Mouse (Mus musculus): ENCODE measurements around the gene 6030408B16Rik.
A peak's percentile ranks its signal among the peaks of the same experiment; 100 is the strongest.
"Not testable (repeated sequence)": the region's sequence is repeated elsewhere in the genome, so short reads cannot be mapped to it uniquely, and the experiment has no call there.

The 6030408B16Rik gene

DNA sequence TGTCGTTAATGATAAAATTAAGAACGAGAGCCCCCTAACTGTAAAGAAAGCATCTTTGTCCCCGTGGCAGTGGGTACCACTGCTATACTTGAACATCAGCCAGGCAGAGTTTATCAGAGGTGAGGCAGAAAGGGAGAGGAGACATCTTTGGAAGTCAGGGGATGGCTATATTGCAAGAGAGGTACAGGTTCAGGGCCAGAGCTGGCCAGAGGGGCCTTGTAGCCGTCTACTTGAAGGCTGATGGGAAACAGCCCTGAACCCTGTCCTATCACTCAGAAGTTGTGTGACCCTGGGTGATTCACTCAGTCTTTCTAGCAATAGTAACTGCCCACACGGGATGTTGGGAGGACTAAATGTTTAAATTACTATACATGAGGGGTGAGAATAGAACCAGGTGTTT is 28.1 kb downstream of the 6030408B16Rik start:
- DNase-seq (ENCODE audit: low spot score) = no peak

DNA sequence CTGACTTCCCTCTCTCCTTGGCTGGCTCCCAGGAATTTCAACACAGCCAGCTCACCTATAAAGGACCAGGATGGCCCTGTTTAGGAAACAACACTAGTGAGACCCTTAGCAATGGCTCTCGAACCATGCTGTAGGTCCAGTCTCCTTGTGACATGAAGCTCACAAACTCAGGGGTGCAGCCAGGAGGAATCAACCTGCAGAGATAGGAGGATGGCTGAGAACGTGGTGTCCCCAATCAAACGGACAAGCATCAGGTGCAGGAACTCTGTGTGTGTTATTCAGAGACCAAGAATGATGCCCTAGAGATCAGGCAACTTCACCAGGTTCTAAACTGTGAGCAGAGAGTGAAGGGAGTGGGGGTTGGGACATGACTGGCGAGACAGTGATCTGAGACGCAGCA is 29.1 kb downstream of the 6030408B16Rik start:
- no peak for DNase-seq (ENCODE audit: low spot score)

DNA sequence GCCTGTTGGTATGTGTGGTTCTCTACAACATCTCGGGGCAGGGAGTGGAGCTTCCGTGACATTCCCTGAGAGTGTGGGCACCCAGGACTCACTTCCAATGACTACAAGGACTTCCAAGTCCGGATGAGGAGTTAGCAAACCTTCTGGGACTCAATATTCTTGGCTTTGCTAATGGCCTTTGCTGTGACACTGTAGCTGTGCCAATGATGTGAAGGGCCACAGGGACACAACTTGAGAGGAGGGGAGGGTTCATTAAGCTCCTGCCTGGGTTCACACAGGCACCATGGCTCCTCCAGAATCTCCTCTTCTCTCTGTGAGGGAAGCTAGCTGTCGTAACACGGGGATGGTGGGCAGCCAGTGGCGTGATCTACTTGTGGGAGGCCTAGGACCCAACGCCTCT is 29.6 kb downstream of the 6030408B16Rik start:
- DNase-seq (ENCODE audit: low spot score) = no peak

DNA sequence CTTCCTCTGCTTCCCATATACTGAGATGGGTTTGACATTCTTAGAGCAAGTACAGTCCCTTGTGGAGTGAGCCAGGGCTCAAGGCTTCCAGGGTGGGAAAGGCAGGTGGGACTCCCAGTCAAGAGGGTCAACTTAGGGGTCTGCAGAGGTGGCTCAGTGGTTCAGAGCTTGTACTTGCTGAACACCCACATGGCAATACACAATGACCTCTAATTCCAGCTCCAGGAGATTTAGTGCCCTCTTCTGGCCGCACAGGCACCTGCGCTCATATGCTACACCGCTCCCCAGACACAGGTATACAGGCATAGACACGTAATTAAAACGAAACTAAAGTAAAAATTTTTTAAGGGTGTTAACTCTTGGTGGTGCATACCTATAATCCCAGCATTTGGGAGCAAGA is 30.5 kb downstream of the 6030408B16Rik start:
- DNase-seq (ENCODE audit: low spot score) = no peak

DNA sequence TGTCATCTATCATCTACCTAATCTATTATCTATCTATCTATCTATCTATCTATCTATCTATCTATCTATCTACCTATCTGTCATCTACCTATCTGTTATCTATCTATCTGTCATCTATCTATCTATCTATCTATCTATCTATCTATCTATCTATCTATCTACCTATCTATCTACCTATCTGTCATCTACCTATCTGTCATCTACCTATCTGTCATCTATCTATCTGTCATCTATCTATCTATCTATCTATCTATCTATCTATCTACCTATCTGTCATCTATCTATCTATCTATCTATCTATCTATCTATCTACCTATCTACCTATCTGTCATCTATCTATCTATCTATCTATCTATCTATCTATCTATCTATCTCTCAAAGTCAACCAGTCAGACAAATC is 31.4 kb downstream of the 6030408B16Rik start:
- not testable (repeated sequence) for DNase-seq (ENCODE audit: low spot score)

DNA sequence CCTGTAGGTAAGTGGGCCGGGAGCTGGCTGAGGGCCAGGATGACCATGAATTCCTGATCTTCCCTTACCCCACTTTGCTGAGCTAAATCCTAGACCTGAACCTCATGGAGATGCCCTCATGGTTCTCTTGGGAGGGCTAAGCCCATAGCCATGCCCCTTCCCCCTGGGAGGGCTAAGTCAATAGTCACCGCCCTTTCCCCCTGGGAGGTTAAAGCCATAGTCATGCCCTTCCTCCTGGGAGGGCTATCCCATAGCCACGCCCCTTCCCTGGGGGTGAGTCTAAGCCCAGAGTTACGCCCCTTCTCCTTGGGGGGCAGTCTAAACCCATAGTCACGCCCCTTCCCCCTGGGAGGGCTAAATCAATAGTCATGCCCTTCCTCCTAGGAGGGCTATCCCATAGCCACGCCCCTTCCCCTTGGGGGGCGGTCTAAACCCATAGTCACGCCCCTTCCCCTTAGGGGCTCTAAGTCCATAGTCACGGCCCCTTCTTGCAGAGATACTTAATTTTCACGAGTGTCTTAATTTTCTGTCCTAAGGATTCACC is 33.1 kb downstream of the 6030408B16Rik start:
- no peak for DNase-seq (ENCODE audit: low spot score)

DNA sequence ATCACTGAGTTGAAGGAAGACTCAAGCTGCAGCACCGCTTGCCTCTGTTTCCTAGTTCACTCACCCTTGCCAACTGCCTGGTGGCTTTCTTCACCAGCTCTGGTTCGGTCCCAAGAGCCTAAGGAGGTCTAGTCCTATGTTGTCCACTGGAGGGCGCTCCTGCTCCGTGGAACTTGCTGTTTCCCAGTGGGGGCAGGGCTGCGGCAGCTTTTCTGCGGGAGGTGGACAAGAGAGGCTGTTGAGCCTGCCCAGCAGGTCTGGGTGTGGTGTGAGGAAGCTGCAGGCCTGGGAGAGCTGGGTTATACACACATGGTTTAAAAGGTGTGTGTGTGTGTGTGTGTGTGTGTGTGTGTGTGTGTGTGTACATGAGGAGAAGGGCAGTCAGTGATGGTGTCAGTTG is 34.3 kb downstream of the 6030408B16Rik start:
- peak; percentile 93 for DNase-seq (ENCODE audit: low spot score)

DNA sequence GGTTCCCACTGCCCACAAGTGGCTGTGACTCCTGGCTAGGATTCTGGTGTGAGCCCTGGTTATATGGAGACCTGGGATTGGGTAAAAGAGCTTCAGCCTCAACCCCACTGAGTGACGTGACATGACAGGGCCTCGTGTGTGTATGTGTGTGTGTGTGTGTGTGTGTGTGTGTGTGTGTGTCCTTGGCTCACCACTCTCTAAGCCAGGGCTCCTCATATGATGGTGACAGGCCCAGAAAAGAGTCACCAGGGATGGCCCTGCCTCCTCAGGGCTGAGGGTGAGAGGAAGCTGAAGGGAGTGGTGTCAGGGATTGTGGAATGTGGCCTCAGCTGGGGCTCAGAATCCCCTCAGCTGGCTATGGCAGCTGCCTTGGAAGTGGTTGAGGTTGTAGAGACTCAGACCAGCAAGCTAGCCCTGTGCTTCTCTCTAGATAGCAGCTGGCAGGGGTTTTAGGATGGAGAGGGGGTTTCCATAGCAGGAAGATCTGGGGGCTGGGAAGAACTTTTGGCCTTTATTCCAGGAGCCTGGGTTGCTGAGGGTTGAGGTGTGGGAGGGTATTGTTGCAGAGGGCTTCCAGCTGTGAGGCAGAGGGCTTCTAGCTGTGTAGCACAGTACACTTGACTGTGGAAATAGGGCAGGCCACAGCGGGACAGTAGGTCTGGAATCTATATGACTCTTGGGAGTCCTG is 36.0 kb downstream of the 6030408B16Rik start:
- no peak for DNase-seq (ENCODE audit: low spot score)

DNA sequence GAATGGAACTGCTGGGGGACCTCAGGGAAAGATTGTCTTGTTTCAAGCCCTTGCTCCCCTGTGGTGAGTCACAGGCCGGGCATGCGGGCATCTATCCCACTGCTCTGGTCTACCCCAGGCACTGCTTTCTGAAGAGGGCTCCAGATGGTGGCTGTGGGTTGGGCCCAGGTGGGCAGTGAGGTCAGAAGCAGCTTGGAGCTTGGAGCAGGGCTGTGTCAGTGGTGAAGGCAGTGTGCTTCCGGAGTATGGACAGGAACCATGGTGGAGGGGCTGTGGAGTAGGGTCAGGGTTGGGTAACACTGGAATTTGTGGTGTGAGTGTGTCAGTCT is 36.5 kb downstream of the 6030408B16Rik start:
- no peak for DNase-seq (ENCODE audit: low spot score)

DNA sequence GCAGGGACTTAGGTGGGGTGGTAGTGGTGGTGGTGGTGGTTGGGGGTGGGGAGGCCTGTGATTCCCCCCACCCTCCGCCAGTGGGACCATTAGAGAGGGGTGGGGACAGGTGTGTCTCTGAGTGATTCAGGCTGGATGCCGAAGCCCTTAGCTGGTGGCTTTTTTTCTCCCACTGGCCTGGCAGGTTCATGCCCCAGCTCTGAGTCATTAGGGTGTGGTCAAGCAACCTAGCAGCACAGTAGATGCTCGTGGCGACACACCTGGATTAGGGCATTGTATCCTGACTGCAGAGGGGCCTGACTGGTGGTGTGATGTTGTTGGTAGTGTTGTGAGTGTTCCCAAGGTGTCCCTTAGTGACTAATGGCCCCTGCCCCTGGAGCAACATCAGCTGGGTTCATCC is 38.1 kb downstream of the 6030408B16Rik start:
- DNase-seq (ENCODE audit: low spot score) = peak; percentile 80

DNA sequence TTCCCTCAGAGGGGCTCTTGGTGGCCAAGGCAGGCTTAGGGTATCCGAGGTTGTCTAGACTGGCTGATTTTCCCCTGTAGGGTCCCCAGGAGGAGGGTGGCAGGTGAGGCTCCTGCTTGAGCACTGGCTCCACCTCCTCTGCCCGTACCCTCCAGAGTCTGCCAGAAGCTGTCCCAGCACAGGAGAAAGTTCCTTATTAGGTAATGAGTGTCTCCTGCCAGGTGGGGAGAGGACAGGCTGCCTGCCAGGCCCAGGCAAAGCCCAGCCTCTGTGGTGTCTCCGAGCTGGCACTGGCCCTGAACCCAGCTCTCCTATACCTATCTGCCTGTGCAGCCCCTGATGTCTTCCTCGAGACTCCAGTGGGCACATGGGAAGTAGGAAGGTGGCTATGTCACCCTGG is 39.4 kb downstream of the 6030408B16Rik start:
- peak; percentile 79 for DNase-seq (ENCODE audit: low spot score)

DNA sequence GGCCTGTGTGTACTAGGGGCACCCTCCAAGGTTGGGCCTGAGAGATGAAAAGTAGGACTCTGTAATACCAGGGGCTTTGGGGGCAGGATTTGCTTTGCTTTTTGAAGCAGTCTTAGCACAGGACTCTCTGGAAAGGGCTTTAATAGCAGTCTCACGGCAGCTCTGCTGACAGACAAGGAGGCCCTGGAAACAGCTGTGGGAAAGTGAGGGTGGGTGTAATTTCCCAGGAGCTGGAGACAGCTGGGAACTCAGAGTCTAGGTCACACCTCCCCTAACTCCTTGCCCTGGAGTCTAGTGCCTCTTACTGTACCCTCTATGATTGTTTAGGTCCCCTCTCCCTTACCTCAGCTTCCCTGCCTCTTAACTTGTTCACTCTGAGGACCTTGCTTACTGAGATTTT is 40.2 kb downstream of the 6030408B16Rik start:
- DNase-seq (ENCODE audit: low spot score) = no peak

DNA sequence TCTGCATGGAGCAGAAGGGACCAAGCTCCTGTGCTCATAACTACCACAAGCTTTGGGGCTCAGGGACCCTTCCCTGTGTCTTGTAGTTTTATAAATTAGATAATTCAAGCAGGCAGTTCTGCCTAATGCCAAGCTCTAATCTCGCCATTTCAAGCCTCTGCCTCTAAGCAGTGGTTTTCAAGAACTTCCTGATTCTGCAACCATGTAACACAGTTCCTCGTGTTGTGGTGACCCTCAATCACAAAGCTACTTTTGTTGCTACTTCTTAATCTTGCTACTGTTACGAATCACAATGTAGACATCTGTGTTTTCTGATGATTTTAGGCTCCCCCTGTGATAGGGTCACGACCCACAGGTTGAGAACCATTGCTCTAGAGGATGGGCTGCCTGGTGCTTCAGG is 40.6 kb downstream of the 6030408B16Rik start:
- DNase-seq (ENCODE audit: low spot score) = no peak

DNA sequence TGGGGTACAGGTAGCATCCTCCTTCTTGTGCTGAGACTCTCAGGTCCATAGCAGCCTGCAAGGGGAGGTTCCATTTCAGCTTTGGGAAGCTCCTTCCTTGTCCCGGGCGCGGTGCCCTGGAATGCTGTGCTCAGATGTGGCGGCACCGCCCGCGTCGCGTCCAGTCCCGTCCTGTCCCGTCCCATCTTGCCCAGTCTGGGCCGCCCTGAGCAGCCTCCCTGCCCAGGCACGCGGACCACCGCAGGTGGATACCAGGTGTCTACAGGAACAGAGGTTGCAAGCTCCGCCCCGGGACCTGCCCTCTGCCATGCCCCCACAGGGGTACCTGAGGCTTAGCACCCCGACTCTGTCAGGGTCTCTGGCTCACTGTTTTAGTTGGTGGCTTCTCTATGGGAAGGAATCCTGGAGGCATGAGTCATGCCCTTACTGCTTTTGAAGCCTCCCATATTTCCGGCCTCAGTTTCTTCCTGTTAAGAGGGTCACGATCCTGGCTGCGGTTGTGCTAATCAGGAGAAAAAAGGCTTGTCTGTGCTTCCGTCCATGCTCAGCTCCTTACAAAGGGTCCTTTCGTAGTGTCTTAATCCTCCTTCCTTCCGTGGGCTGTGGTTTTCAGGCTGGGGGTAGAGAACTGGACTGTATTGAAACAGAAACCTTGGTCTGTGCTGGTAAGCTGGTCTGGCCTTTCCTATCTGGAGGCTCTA is 43.6 kb downstream of the 6030408B16Rik start:
- DNase-seq (ENCODE audit: low spot score) = no peak

DNA sequence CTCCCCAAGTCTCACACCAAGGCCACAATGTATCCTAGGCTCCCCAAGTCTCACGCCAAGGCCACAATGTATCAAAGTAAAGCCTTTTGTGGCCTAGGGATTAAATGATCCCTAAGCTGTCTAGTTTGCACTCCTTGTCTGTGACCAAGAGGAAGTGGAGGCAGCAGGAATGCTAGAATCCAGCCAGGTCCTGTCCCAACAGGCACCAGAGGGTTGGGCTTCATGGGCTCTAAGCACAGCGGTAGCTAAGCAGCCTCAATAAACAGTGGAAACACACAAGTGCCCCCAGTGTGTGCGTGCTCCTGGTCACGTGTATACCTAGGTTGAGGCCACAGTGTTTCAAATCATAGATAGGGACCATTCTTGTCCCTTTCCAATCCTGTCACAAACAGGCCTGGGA is 45.3 kb downstream of the 6030408B16Rik start:
- peak; percentile 80 for DNase-seq (ENCODE audit: low spot score)

DNA sequence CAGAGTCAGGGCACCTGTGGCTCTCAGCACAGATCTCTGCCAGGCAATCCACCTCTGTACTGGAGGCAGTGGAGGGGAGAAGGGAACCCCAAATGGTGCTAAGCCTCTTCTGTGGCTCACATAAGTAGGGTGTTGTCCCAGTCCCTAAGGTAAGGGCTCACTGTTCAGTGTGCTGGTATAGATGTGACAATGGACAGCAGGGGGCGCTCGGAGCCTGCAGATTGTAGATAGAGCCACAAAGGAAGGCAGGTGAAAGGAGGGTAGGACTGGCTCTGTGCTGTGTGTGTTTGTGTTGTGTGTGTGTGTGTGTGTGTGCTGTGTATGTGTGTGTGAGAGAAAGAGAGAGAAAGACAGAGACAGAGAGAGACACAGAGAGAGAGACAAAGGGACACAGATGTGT is 46.5 kb downstream of the 6030408B16Rik start:
- peak; percentile 89 for DNase-seq (ENCODE audit: low spot score)

DNA sequence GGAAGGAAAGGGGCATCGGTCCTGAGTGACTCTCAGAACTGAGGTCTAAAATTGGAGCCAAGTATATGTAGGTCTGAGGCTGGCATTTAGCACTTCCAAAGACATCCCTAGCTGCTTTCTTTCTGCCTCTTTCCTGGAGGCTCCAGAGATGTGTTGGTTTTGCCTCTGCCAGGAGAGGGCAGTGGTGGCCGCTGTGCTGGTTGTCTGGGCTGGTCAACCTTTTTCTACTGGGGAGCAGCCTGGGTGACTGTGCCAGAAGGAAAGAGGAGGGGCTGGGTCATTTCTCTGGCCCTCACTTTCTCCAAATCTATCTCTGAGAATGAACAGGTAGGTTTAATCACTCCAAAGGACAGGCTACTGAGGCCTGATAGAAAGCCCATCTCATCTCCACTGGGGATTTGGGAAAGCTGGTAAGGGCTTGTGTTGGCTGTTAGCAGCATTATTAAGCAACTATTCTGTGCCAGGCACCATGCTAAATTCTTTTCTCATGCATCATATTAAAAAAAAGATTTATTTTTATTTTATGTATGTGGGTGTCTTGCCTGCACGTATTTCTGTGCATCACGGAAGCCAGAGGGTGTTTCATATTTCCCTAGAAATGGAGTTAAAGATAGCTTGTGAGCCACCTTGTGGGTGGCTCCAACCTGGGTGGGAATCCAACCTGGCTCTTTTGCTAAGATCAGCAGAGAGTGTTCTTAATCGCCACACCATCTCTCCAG is 48.9 kb downstream of the 6030408B16Rik start:
- DNase-seq (ENCODE audit: low spot score) = peak; percentile 70

All from lung, postnatal 25 days (tissue).